Mouse (Mus musculus): ENCODE data around the gene Ypel5.

The Ypel5 gene

DNA sequence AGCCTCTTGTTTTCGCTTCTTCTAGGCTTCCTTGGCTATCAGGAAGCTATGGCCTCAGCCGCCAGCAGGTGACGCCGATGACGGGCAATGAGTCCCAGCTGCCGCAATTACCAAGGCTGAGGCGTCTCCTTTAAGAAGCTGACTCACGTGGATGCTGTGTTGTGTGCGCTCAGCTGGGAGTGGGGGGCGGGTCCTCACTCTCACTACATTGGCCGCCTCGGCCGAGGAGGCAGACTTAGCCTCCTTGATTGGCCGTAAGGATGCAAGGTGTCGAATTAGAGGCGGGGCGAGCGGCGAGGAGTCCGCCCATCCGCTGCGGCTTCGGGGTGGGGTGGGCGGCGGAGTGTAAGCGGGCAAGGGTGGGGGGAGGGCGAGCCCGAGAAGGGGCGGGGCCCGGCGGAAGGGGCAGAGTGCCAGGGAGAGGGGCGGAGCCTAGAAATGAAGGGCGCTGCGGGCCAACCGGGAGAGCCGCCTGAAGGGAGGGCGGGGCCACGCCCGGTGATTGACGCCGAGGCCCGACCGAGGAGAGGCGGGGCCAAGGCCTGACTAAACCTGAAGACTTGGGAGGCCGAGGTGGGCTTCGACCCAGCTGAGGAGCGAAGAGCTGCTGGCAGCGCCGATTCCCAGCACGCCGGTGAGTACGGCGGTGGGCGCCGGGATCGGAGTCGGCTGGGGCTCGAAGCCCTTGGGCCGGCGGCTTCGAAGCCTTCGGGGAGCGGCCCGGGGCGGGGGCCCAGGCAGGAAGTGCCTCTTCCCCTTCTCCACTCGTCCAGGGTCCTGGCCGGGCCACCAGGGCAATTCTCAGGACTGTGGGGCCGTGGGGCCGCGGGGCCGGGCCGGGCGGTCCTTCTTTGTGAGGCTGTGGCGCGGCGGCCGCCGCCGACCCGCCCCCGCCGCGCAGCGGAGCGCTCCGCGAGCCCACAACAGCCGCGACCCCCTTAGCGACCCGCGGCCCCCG, at the start of gene Ypel5:
TSS of gene Ypel5 (plus strand) at position 296 of the 958 bp plus-strand sequence.
- in situ Hi-C loops (cut with MboI; ENCODE audit: low pct_unique_long_range_greater_than_20kb in 1 of 2, low sequenced_read_pairs in 2 of 2, unreplicated experiment in 1 of 2): no loop called here

DNA sequence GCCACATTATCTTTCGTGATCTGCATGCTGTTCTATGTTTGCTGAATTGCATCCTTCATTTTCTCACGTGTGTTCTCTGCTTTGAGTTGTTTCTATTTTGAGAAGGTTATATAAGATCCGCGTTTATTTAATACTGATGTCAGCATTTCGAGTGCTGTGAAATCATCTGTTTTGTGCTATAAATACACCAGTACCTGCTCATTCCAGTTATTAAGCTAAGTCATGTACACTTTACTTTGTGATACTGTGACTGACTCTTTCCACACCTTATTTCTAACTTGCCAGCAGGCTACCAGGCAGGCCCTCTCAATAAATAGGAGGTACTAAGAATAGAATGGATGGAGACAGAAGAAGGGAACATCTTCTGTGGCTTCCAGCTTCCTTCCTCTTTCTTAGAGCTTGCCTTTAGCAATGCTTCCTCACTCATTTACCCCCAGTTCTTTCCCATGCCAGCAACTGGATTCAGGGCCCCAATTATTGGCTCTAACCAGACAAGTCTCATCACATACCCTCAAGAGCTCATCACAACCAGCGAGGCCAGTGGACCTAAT, 48.3 kb upstream of the Ypel5 start:
- in situ Hi-C loops (cut with MboI; ENCODE audit: low pct_unique_long_range_greater_than_20kb in 1 of 2, low sequenced_read_pairs in 2 of 2, unreplicated experiment in 1 of 2): loop anchor here (10.0 kb wide), 1 partner anchor 183 kb away; the partner anchor contains the start of gene Alk (in 2 of the 2)

DNA sequence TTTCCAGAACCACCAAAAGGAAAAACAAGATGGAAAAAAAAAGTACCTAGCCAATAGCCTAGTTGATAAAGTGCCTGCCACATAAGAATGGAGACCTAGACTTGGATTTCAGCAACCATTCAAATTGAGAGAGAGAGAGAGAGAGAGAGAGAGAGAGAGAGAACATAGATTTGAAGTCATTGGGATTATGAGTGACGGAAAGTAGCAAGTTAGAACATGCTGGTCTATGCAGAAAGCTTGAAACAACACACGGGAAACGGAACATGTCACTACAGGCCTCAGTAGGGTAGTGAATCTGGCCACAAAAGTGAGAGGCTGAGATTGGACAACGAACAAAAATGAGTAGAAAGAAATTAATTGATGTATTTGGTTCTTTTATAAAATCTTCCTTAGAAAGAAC, 43.0 kb upstream of the Ypel5 start:
- in situ Hi-C loops (cut with MboI; ENCODE audit: low pct_unique_long_range_greater_than_20kb in 1 of 2, low sequenced_read_pairs in 2 of 2, unreplicated experiment in 1 of 2): no loop called here

DNA sequence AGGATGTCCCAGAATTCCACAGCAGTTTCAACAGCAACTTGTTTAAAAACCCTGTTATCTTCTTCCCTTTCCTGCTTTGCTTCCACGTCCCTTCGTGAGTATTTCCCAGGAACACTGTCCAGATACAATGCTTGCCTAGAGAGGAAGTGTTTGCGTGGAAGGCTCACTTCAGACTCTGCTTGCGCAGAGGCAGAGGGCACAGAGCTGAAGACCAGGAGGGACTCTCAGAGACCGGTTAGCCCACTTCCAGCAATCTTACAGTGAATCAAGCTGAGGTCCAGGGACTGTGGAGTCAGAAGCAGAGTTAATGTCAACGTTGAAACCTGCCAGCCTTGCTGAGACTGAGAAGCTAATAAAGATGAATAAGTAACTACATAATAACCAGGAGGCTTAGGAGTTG, 41.6 kb upstream of the Ypel5 start:
- in situ Hi-C loops (cut with MboI; ENCODE audit: low pct_unique_long_range_greater_than_20kb in 1 of 2, low sequenced_read_pairs in 2 of 2, unreplicated experiment in 1 of 2): no loop called here

DNA sequence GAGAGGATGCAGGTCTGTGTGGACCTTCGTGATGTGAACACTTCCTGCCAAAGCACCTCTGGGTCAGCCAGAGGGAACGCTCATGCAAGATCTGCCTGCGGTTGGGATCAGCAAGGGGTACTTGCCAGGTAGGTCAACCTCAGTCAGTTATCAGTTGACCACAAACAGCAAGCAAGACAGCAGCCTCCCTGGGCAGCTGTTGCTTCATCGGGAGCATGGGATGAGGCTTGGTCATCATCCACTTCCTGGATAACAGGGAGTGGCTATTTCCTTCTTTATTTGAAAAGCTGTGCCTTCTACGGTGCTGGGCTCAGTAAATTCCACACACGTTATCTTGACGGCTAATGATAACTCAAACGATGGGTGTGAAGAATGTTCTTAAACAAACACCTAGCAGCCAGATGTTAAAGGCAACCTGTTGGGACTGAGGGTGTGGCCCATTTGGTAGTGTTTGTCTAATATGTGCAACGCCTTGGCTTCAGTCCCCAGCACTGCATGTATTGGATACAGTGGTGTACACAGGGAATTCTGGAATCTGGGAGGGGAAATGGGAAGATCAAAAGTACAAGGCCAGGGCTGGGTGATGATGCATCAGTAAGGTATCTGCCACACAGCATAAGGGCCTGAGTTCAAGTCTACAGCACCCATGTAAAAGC, 40.7 kb upstream of the Ypel5 start:
- in situ Hi-C loops (cut with MboI; ENCODE audit: low pct_unique_long_range_greater_than_20kb in 1 of 2, low sequenced_read_pairs in 2 of 2, unreplicated experiment in 1 of 2): no loop called here

DNA sequence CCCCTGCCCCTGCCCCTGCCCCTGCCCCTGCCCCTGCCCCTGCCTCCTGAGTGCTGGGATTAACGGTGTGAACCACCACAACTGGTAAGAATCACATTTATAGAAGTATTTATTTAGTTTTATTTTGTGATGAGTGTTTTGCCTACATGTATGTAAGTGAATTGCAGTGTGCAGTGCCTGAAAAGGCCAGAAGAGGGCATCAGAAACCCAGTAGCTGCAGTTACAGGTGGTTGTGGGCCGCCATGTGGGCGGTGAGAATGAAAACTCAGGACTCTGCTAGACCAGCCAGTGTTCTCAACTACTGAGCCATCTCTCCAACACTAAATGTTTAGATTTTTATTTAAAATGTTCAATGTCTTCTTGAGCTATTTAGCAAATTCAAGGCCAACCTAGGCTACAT, 39.7 kb upstream of the Ypel5 start:
- in situ Hi-C loops (cut with MboI; ENCODE audit: low pct_unique_long_range_greater_than_20kb in 1 of 2, low sequenced_read_pairs in 2 of 2, unreplicated experiment in 1 of 2): no loop called here

DNA sequence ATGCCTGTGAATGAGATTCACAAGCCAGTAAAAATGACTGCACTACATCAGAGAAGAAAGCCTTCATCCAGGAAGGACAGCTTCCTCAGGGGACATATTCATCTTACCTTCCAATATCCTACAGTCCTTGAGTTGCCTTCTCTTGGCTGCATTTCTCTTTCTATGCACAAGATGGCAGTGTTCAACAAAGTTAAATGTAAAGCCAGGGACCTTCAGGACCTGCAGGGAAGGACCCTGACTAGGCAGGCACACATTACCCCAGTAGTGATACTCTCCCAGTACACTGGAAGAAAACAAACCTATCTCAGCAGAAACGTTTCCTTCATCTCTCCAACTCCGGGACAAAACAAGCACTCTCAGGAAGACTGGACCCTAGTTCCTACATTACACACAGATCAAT, 38.4 kb upstream of the Ypel5 start:
- in situ Hi-C loops (cut with MboI; ENCODE audit: low pct_unique_long_range_greater_than_20kb in 1 of 2, low sequenced_read_pairs in 2 of 2, unreplicated experiment in 1 of 2): no loop called here

DNA sequence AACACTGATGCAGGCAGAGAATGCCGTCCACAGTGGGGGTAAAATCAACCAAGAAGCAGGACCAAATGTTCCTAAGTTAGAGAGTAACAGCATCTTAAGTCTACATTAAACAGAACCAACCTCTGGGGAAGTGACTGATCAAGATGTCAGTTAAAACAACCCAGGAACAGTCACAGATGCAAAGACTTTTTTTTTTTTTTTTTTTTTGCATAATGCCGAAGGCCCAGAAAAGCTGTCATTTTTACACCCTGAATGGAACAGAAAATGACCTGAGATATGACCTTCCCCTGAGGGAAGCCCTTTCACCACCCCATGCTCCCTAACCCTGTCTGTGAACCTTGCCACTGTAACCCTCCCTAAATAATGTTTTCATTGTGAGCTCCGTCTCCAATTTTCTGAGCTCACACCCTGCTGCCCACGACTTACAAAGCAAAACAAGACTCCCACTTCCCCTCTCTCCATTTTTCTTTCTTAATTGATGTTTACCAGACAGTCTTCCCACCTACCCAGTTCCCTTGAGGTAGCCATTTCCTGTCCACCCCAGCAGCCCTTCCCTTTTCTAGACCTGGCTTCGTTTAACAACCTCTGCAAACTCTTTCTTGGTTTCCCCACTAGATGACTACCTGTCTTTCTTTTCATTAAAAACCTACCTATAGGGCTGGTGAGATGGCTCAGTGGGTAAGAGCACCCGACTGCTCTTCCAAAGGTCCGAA, 26.2 kb upstream of the Ypel5 start:
- in situ Hi-C loops (cut with MboI; ENCODE audit: low pct_unique_long_range_greater_than_20kb in 1 of 2, low sequenced_read_pairs in 2 of 2, unreplicated experiment in 1 of 2): no loop called here

DNA sequence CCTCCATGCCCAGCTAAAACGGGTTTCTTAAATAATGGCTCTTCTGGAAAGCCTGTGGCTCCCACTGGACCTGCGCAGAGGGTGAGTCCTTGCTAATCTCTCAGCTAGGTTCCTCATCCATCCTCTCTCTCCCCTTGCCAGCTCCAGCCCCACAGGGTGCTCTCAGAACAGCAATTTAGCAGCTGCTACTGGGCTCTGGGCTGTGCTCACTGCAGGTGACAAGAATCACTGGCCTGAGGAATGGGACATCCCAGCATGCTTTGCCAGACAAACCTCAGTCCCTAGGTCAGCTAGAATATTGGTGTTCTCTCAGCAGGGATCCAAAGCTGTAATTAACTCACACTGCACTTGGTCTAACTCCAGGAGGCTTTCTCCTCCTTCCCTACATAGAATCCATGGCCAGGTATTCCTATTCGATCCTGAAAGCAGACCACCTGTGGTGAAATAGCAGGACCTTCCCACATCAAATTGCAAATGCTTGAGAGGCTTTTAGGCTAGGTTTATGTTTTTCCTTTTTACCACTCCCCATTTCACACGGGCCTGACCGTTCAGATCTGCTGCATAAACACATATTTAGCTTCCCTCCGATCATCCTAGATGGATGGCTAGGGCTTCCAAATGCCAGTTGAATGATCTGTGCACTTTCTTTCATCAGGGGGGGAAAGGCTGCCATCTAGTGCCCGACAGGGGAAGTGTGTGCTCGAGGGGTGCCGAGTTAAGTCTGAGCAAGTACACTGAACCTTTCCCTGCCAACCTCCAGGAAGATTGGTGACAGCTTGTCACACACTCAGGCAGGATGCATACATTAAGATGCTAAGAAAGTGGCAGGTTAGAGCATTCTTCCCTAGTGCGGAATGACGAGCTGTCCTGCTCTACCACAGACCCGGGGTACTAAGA, 22.6 kb upstream of the Ypel5 start:
- in situ Hi-C loops (cut with MboI; ENCODE audit: low pct_unique_long_range_greater_than_20kb in 1 of 2, low sequenced_read_pairs in 2 of 2, unreplicated experiment in 1 of 2): no loop called here

DNA sequence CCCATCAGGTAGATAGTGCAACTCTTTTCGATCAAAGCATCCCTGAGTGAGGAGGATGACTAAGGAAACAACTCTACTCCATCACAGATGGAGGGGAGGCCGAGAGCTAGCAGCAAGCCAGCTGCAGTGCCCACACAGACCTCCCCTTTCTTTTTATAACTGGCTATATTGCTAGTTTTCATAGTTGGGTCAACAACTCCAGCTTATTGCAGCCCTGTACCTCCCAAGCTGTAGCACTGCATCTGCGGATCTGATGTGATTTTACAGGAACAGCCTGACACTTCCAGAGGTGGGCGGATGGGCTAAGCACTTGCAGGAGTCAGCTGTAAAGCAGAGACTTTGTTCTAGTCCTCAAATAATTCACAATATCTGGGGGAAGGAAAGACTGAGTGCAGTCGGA, 18.7 kb upstream of the Ypel5 start:
- in situ Hi-C loops (cut with MboI; ENCODE audit: low pct_unique_long_range_greater_than_20kb in 1 of 2, low sequenced_read_pairs in 2 of 2, unreplicated experiment in 1 of 2): no loop called here

DNA sequence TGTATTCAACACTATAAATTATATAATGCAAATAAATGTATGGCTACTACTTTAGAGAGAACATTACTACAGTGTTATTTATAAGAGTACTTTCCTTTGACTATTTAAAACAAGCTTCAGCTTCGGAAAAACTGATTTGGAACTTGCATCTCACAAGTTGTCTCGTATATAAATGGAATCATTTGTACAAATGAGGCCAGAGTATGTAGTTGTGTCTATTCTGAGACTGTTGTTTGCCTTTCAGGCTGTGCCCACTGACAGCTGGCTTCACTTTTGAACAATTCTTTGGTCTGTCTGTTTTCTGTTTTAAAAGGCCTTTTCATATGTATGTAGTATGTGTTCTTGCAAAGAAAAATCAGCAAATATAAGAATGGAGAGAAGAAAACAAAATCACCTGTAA, 16.5 kb upstream of the Ypel5 start:
- in situ Hi-C loops (cut with MboI; ENCODE audit: low pct_unique_long_range_greater_than_20kb in 1 of 2, low sequenced_read_pairs in 2 of 2, unreplicated experiment in 1 of 2): no loop called here

DNA sequence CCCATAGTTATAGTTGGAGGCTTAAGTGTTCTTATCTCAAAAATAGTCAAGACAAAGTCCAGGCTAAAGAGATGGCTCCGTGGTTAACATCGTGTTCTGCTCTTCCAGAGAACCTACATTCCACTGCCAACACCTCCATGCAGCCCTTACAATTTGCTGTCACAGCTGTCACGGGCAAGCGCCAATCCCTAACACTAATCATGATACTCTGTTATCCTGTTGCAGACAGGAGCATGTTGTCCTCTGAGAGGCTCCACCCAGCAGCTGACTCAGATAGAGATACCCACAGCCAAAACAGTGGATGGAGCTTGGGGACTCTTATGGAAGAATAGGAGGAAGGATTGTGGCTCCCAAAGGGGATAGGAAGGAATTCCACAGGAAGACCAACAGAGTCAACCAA, 15.8 kb upstream of the Ypel5 start:
- in situ Hi-C loops (cut with MboI; ENCODE audit: low pct_unique_long_range_greater_than_20kb in 1 of 2, low sequenced_read_pairs in 2 of 2, unreplicated experiment in 1 of 2): no loop called here

DNA sequence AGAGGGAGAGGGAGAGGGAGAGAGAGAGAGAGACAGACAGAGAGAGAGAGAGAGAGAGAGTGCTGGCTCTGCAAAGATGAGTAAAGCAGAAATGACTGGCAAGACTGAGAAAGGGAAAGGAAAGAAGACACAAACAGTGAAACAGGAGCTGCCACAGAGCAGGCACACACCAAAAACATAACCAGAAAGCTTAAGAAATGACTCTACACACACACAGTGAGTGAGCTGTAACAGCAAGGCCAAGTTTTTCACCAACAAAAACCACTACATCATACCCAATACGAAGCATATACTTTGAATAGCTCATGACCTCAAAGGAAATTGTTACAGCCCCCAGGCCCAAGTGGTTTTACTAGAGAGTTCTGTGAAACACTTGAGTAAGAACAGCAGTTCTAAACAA, 14.3 kb upstream of the Ypel5 start:
- in situ Hi-C loops (cut with MboI; ENCODE audit: low pct_unique_long_range_greater_than_20kb in 1 of 2, low sequenced_read_pairs in 2 of 2, unreplicated experiment in 1 of 2): no loop called here

DNA sequence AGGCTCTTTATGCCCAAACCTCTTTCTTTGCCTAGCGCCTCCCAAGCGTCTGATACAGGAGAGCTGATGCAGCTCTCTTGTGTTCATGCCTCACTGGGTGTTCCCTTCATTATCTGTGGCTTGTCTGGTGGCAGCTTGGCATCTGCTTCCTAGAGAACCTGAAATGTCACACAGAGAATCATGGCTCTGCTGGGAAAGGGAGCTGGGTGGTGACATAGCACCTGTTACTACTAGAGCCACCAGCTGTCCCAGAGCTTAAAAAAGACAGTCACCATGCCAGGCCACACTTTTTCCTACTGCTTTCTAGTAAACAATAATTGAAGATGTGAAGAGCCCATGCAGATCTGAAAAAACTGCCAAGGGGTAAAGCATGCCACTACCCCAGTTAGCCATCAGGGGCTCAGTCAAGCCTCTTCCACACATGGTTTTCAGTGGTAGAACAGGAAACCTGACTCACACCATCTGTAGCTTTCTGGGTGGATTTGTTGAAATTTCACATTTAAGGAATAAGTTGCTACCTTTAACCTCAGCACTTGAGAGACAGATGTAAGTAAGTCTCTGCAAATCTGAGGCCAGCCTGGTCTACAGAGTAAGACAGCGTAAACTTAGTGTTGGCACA, 9.2 kb upstream of the Ypel5 start:
- in situ Hi-C loops (cut with MboI; ENCODE audit: low pct_unique_long_range_greater_than_20kb in 1 of 2, low sequenced_read_pairs in 2 of 2, unreplicated experiment in 1 of 2): no loop called here

DNA sequence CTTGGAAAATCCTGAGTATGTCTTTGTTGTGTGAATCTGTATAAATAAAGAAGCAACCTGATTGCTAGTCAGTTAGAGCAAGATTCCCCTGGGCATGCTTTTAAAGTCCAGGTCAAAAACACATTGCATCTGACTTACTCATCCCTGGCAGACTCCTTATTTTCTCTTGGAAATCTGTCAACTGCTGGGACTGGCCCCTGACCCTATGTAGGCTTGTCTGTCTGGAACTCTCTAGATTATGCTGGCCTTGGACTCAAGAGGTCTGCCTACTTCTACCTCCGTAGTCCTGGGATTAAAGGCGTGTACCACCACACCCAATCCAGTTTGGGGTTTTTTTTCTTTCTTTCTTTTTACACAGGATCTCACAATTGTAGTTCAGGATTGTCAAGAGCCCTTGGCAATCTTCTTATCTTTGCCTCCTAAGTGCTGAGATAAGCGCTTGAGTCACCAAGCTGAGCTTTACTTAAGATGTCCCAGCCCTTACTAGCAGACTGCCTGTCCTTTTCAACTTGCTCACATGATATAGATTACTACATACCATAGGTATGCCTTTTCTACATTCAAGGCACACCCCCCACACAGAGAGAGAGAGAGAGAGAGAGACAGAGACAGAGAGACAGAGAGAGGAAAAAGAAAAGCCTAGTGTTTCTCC, 8.1 kb upstream of the Ypel5 start:
- in situ Hi-C loops (cut with MboI; ENCODE audit: low pct_unique_long_range_greater_than_20kb in 1 of 2, low sequenced_read_pairs in 2 of 2, unreplicated experiment in 1 of 2): no loop called here

DNA sequence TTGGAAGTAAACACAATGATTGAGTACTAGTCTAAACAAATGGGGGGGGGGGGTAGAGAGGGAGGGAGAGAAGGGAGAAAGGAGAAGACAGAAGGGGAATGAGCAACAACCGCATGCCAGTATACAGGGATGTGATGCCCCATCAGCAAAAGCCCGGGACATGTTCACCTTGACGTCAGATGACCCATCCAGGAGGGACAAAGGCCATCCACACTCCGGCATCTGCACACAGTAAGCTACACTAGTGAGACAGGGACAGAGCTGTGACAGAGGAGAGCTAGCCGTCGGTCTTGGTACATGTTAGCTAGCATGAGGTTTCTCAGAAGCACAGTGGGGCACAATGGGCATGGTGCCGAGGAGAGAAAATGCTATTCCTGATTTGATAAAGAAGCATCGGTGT, 7.6 kb upstream of the Ypel5 start:
- in situ Hi-C loops (cut with MboI; ENCODE audit: low pct_unique_long_range_greater_than_20kb in 1 of 2, low sequenced_read_pairs in 2 of 2, unreplicated experiment in 1 of 2): no loop called here

DNA sequence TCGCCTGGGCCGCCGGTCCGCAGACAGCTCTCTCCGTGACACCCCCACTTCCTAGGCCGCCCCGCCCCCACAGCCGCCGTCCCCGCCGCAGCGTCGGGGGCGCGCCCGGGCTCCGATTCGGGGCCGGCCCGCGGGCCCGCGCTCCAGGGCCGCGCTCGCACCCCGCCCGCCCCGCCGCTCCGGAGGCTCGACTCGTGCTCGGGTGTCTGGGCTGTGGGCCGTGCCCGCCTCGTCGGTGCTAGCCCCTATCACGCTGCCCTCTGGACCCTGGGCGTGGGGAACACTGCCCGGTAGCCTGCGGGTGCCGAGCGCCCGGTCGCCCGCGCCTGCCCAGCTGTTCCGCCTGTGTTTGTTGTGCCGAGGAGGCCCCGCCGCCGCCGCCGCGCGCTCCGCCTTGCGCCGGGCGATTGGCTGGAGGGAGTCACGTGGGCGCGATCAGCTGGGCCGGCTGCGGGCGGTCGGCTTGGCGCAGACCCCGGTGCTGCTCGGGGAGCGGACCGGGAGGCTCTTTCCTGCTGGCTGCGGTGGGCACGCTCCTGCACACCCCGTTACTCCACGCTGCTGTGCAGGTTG, 973 bp downstream of the Ypel5 start:
- in situ Hi-C loops (cut with MboI; ENCODE audit: low pct_unique_long_range_greater_than_20kb in 1 of 2, low sequenced_read_pairs in 2 of 2, unreplicated experiment in 1 of 2): no loop called here
